Mouse (Mus musculus): ENCODE results near the gene Cd93. TPM values are rescaled to one million over a fixed set of nuclear protein-coding genes. Genes with fewer than 3 reads are reported as not detected.

The Cd93 gene
- total RNA-seq (2022), result 1 to 10 TPM; 3.1 to 4.3 (median 3.6) TPM

GRCm38 (mm10) chr2:148443249-148443958, at the start of gene Cd93:
TSS of gene Cd93 (minus strand) at chr2:148443563.
- no peak for DNase-seq (ENCODE audit: low spot score in 2 of 2)

GRCm38 (mm10) chr2:148492108-148492507, 48.7 kb upstream of the Cd93 start:
- no peak for DNase-seq (ENCODE audit: low spot score in 2 of 2)

- DNase-seq (ENCODE audit: low spot score in 2 of 2), result no peak
These were observed 46.8 kb upstream of the Cd93 start for GRCm38 (mm10) chr2:148490150-148490549.

GRCm38 (mm10) chr2:148488885-148489284, 45.5 kb upstream of the Cd93 start:
- no peak for DNase-seq (ENCODE audit: low spot score in 2 of 2)

GRCm38 (mm10) chr2:148485576-148485975, 42.2 kb upstream of the Cd93 start:
- DNase-seq (ENCODE audit: low spot score in 2 of 2), result no peak

- no peak for DNase-seq (ENCODE audit: low spot score in 2 of 2)
These were observed 37.0 kb upstream of the Cd93 start for GRCm38 (mm10) chr2:148480376-148480775.

- no peak for DNase-seq (ENCODE audit: low spot score in 2 of 2)
These were observed 34.9 kb upstream of the Cd93 start for GRCm38 (mm10) chr2:148478141-148478701.

- no peak for DNase-seq (ENCODE audit: low spot score in 2 of 2)
These were observed 34.0 kb upstream of the Cd93 start for GRCm38 (mm10) chr2:148477346-148477745.

- DNase-seq (ENCODE audit: low spot score in 2 of 2), result no peak
These were observed 33.2 kb upstream of the Cd93 start for GRCm38 (mm10) chr2:148476576-148476975.

- DNase-seq (ENCODE audit: low spot score in 2 of 2), result no peak
These were observed 32.6 kb upstream of the Cd93 start for GRCm38 (mm10) chr2:148475879-148476495.

- no peak for DNase-seq (ENCODE audit: low spot score in 2 of 2)
These were observed 26.2 kb upstream of the Cd93 start for GRCm38 (mm10) chr2:148469341-148470238.

- DNase-seq (ENCODE audit: low spot score in 2 of 2), result no peak
These were observed 24.6 kb upstream of the Cd93 start for GRCm38 (mm10) chr2:148467921-148468440.

GRCm38 (mm10) chr2:148455341-148455740, 12.0 kb upstream of the Cd93 start:
- DNase-seq (ENCODE audit: low spot score in 2 of 2), result no peak

GRCm38 (mm10) chr2:148454014-148454542, 10.7 kb upstream of the Cd93 start:
- DNase-seq (ENCODE audit: low spot score in 2 of 2), result no peak

- no peak for DNase-seq (ENCODE audit: low spot score in 2 of 2)
These were observed 9.7 kb upstream of the Cd93 start for GRCm38 (mm10) chr2:148453061-148453460.

- DNase-seq (ENCODE audit: low spot score in 2 of 2), result no peak
These were observed 8.1 kb upstream of the Cd93 start for GRCm38 (mm10) chr2:148451498-148451897.

GRCm38 (mm10) chr2:148450616-148451015, 7.3 kb upstream of the Cd93 start:
- DNase-seq (ENCODE audit: low spot score in 2 of 2), result no peak

- no peak for DNase-seq (ENCODE audit: low spot score in 2 of 2)
These were observed 6.3 kb upstream of the Cd93 start for GRCm38 (mm10) chr2:148449659-148450058.

GRCm38 (mm10) chr2:148446446-148446845, 3.1 kb upstream of the Cd93 start:
- no peak for DNase-seq (ENCODE audit: low spot score in 2 of 2)

- no peak for DNase-seq (ENCODE audit: low spot score in 2 of 2)
These were observed 2.3 kb upstream of the Cd93 start for GRCm38 (mm10) chr2:148445616-148446015.

GRCm38 (mm10) chr2:148444472-148444871, 1.1 kb upstream of the Cd93 start:
- DNase-seq (ENCODE audit: low spot score in 2 of 2), result no peak

Data from layer of hippocampus, adult 8-10 months (tissue).